Mouse (Mus musculus): ENCODE results near the gene Chrna7.

The Chrna7 gene

GRCm38 (mm10) chr7:63212084-63212723 lies at the start of gene Chrna7:
Gene Chrna7, minus strand, starts transcription at chr7:63212569.
- peak; percentile 86 for DNase-seq (ENCODE audit: extremely low spot score)

- DNase-seq (ENCODE audit: extremely low spot score) = no peak
Measured at GRCm38 (mm10) chr7:63249404-63249803, 37.0 kb upstream of the Chrna7 start.

GRCm38 (mm10) chr7:63237852-63238516 lies 25.6 kb upstream of the Chrna7 start:
- DNase-seq (ENCODE audit: extremely low spot score) = no peak

- no peak for DNase-seq (ENCODE audit: extremely low spot score)
Measured at GRCm38 (mm10) chr7:63225066-63225780, 12.9 kb upstream of the Chrna7 start.

GRCm38 (mm10) chr7:63211641-63212083 lies 707 bp downstream of the Chrna7 start:
- no peak for DNase-seq (ENCODE audit: extremely low spot score)

- no peak for DNase-seq (ENCODE audit: extremely low spot score)
Measured at GRCm38 (mm10) chr7:63209501-63209900, 2.9 kb downstream of the Chrna7 start.

- no peak for DNase-seq (ENCODE audit: extremely low spot score)
Measured at GRCm38 (mm10) chr7:63207137-63207536, 5.2 kb downstream of the Chrna7 start.

- DNase-seq (ENCODE audit: extremely low spot score) = no peak
Measured at GRCm38 (mm10) chr7:63195560-63195959, 16.8 kb downstream of the Chrna7 start.

GRCm38 (mm10) chr7:63189647-63190534 lies 22.5 kb downstream of the Chrna7 start:
- no peak for DNase-seq (ENCODE audit: extremely low spot score)

GRCm38 (mm10) chr7:63170063-63170787 lies 42.1 kb downstream of the Chrna7 start:
- DNase-seq (ENCODE audit: extremely low spot score) = no peak

- no peak for DNase-seq (ENCODE audit: extremely low spot score)
Measured at GRCm38 (mm10) chr7:63164617-63165016, 47.8 kb downstream of the Chrna7 start.

- no peak for DNase-seq (ENCODE audit: extremely low spot score)
Measured at GRCm38 (mm10) chr7:63162272-63162864, 50.0 kb downstream of the Chrna7 start.

- DNase-seq (ENCODE audit: extremely low spot score) = no peak
Measured at GRCm38 (mm10) chr7:63153239-63153638, 59.1 kb downstream of the Chrna7 start.

- no peak for DNase-seq (ENCODE audit: extremely low spot score)
Measured at GRCm38 (mm10) chr7:63148740-63149139, 63.6 kb downstream of the Chrna7 start.

GRCm38 (mm10) chr7:63148321-63148720 lies 64.0 kb downstream of the Chrna7 start:
- no peak for DNase-seq (ENCODE audit: extremely low spot score)

- no peak for DNase-seq (ENCODE audit: extremely low spot score)
Measured at GRCm38 (mm10) chr7:63122547-63122946, 89.8 kb downstream of the Chrna7 start.

- peak; percentile 39 for DNase-seq (ENCODE audit: extremely low spot score)
Measured at GRCm38 (mm10) chr7:63113671-63114070, 98.7 kb downstream of the Chrna7 start.

- DNase-seq (ENCODE audit: extremely low spot score) = no peak
Measured at GRCm38 (mm10) chr7:63113252-63113651, 99.1 kb downstream of the Chrna7 start.

GRCm38 (mm10) chr7:63109348-63109747 lies 103.0 kb downstream of the Chrna7 start:
- no peak for DNase-seq (ENCODE audit: extremely low spot score)

- no peak for DNase-seq (ENCODE audit: extremely low spot score)
Measured at GRCm38 (mm10) chr7:63085954-63086353, 126.4 kb downstream of the Chrna7 start.

Measured in embryo, embryonic 9.5 days (tissue).